Comparison of ENCODE assay signal across 14 mouse cellular contexts in the genomic region with DNA sequence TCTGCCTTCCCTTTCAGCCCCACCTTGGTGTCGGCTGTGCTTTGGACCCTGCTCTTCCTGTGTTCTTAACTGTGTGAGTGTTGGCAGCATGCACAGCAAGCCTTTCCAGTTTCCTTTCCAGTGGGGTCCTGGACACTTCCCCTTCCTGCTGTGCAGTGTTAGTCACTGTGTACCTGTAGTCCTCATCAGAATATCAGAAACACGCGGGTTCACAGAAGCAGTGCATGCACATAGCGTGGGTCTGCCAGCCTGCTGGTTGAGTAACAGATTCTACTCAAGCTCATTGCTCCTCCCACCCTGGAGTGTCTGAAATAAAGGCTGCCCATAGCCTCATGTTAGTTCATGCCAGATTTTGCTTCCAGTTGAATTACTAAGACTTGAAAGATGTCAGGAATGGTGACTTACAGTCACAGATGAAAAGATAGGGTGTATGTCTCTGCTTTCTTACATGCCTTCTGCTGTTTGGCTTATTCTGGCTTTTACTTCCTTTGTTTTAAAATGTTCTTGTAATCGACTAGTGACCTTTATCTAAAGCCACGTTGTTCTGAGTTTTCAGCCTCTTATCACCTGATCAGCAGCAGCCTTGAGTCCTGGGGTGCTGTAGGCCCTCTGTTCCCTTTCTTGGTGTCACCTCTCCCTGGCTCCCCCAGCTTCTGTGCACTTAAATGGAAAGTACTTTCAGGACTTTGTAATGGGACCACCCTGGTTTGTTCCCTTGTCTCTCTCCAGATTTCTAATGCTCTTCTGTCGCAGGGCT. TPM values are rescaled to one million over a fixed set of nuclear protein-coding genes. Genes with fewer than 3 reads are reported as not detected.
A peak's percentile ranks its signal among the peaks of the same experiment; 100 is the strongest.
DNase-seq lines count a peak whose midpoint lies in the region; ATAC-seq and TF ChIP-seq lines count a peak whose summit lies in the region.
"Had no signal": no experiment of that assay in that cellular context is flagged by ENCODE, and none has a peak within 500 bp of the region (broad histone marks: within the 10 kb centered on the region; RNA-seq: fewer than 3 reads in every experiment).

No protein-coding gene starts in this region.

- no peak for TF ChIP-seq CTCF in lung, postnatal 0 days (IDR thresholded peaks at IDR 0.05)
- TF ChIP-seq CTCF in stomach, postnatal 0 days (IDR thresholded peaks at IDR 0.05; ENCODE audit: low read depth) = no peak

- H3K9ac ChIP-seq in lung, postnatal 0 days (replicated peaks; ENCODE audit: low read depth) = no peak overlapping the region
- no peak overlapping the region for H3K9ac ChIP-seq in stomach, postnatal 0 days (ENCODE audit: low read length)
- H3K9ac ChIP-seq: liver, embryonic 15.5 days had no signal

- no peaks in the 10 kb centered on the region for H3K4me1 ChIP-seq in lung, postnatal 0 days (ENCODE audit: insufficient read depth, low read depth, low read length)
- H3K4me1 ChIP-seq in stomach, postnatal 0 days (replicated peaks; ENCODE audit: control insufficient read depth, insufficient read depth) = no peaks in the 10 kb centered on the region
- H3K4me1 ChIP-seq: midbrain, embryonic 10.5 days had no signal

- H3K4me2 ChIP-seq in lung, postnatal 0 days (replicated peaks; ENCODE audit: low read depth, low read length) = no peak overlapping the region
- H3K4me2 ChIP-seq in stomach, postnatal 0 days (replicated peaks; ENCODE audit: low read depth) = no peak overlapping the region
- H3K4me2 ChIP-seq: liver, embryonic 15.5 days had no signal

- no peak overlapping the region for H3K4me3 ChIP-seq in lung, postnatal 0 days (ENCODE audit: low read depth, low read length)
- H3K4me3 ChIP-seq in stomach, postnatal 0 days (ENCODE audit: low read depth, low read length) = no peak overlapping the region
- H3K4me3 ChIP-seq: liver, embryonic 15.5 days; midbrain, embryonic 10.5 days had no signal

- 0 out of 2 replicates have a peak, but pooled peaks cover 3% of the 10 kb centered on the region for H3K36me3 ChIP-seq in lung, postnatal 0 days (ENCODE audit: insufficient read depth, low read length)
- H3K36me3 ChIP-seq in stomach, postnatal 0 days (ENCODE audit: control insufficient read depth, insufficient read depth, low read length) = no peaks in the 10 kb centered on the region; the same call in 1 of the 2 replicates

- no peaks in the 10 kb centered on the region for H3K9me3 ChIP-seq in lung, postnatal 0 days (ENCODE audit: low read length)
- H3K9me3 ChIP-seq in stomach, postnatal 0 days (ENCODE audit: control insufficient read depth, low read length) = 0 out of 2 replicates have a peak, but pooled peaks cover 3% of the 10 kb centered on the region
- H3K9me3 ChIP-seq: liver, embryonic 15.5 days had no signal

- H3K27me3 ChIP-seq in lung, postnatal 0 days (replicated peaks; ENCODE audit: insufficient read depth, low read length) = no peaks in the 10 kb centered on the region
- no peaks in the 10 kb centered on the region for H3K27me3 ChIP-seq in stomach, postnatal 0 days (ENCODE audit: control insufficient read depth, insufficient read depth, low read length)
- H3K27me3 ChIP-seq: liver, embryonic 15.5 days had no signal

- no peak overlapping the region for H3K27ac ChIP-seq in lung, postnatal 0 days (ENCODE audit: low read length)
- H3K27ac ChIP-seq in stomach, postnatal 0 days (replicated peaks) = peak overlapping the region; percentile 75; the same call in 1 of the 2 replicates
- H3K27ac ChIP-seq: liver, embryonic 15.5 days; midbrain, embryonic 10.5 days had no signal

- no peak for DNase-seq in frontal cortex, postnatal 10 days (ENCODE audit: low spot score in 2 of 2)
- DNase-seq in lung, postnatal 0 days (ENCODE audit: low spot score) = no peak
- DNase-seq in lung, adult 18-20 months = no peak
- peak; percentile 20 for DNase-seq in stomach, postnatal 0 days (ENCODE audit: low spot score)
- DNase-seq in cerebellum, postnatal 4 days (ENCODE audit: low spot score in 2 of 2) = no peak
- no peak for DNase-seq in right cerebral cortex, adult 2 months (ENCODE audit: low spot score in 2 of 2)
- DNase-seq: cerebellum, adult 2 months; spleen, adult 18-20 months had no signal

- peak; percentile 71 for ATAC-seq in frontal cortex, adult (ENCODE audit: low TSS enrichment)
- 0 out of 2 replicates have a peak, but pooled peaks have one; percentile 26 for ATAC-seq in lung, postnatal 0 days
- ATAC-seq in common myeloid progenitor, adult 5-6 weeks (replicated peaks; ENCODE audit: low read depth, poor library complexity, severe bottlenecking) = peak; percentile 22; the same call in 1 of the 2 replicates
- ATAC-seq in stomach, postnatal 0 days (ENCODE audit: low FRiP score, low TSS enrichment) = peak; percentile 67

- no peak for TF ChIP-seq EP300 in lung, postnatal 0 days (IDR thresholded peaks at IDR 0.05)
- no peak for TF ChIP-seq EP300 in stomach, postnatal 0 days (optimal IDR thresholded peaks at IDR 0.05)

- WGBS in lung, postnatal 0 days = 56% methylated on average over 7 of the region's 7 CpGs
- WGBS in stomach, postnatal 0 days = 58% methylated on average over 7 of the region's 7 CpGs

RNA-seq across cellular contexts. Expression of gene Hbs1l, which starts 38.7 kb away (rescaled TPM):
- 42.2 and 45.1 TPM in 2 replicates for polyA plus RNA-seq in lung, postnatal 0 days (2015; fragmentation: Nextera tagmentation; extraction: Ambion mirVana)
- total RNA-seq in common myeloid progenitor, adult 5-6 weeks (2017) = 92.0 and 96.5 TPM in 2 replicates
- 42.7 and 44.8 TPM in 2 replicates for polyA plus RNA-seq in stomach, postnatal 0 days (2015; fragmentation: Nextera tagmentation; extraction: Ambion mirVana)

RNA-seq across cellular contexts. Expression of gene Aldh8a1, which starts 42.6 kb away (rescaled TPM):
- 0.07 and 0.12 TPM in 2 replicates for polyA plus RNA-seq in lung, postnatal 0 days (2015; fragmentation: Nextera tagmentation; extraction: Ambion mirVana)
- not detected in 2 replicates for total RNA-seq in common myeloid progenitor, adult 5-6 weeks (2017)
- 0.05 and 0.38 TPM in 2 replicates for polyA plus RNA-seq in stomach, postnatal 0 days (2015; fragmentation: Nextera tagmentation; extraction: Ambion mirVana)
- total RNA-seq: heart, adult 8-10 months had no signal
- polyA plus RNA-seq: intestine, embryonic 14.5 days had no signal
